Mouse (Mus musculus) induced T-regulatory cell, adult 2 months (primary cell): ENCODE data around the gene Ncoa1.
A peak's percentile ranks its signal among the peaks of the same experiment; 100 is the strongest.

ENCODE experiments used
- DNase-seq: peaks from one replicate; pipeline ENCODE4 v3.0.0-alpha.2; 2012; ENCODE audit warnings: low read depth

Gene Ncoa1

DNA sequence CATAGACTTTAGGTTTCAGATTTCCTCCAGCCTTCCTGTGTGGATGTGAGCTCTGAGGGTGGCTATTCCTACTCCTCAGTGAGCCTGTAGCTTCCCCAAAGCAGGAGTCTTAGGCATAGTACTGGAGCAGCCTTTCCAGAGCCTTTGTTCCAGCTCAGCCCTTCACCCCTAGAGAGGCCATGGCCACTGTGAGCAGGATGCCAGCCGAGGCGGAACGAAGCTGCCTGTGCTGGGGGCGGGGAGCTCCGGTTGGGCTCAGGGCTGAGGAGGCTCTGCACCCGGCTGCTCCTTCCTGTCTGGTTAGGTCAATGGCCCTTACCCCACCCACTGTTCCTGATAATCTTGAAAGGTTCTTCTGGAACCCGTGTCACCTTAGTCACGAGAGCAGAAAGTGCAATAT, 264.1 kb downstream of the Ncoa1 start:
- no peak for DNase-seq

DNA sequence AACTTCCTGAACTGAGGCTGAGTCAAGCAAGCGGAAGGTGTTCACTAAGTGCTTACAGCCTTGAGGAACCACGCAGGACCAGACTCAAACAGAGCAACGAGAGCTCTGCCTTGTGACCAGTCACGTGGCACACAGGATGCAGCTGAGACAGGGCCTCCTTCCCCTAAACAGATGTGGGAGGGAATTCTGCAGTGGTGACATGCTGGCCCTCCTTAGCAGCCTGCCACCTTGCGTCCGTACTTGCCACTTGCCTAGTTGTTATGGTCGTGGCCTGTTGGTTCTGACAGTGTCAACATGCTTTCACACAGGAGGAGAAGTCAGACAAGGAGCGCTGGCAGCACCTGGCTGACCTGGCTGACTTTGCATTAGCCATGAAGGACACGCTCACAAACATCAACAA, 265.8 kb downstream of the Ncoa1 start:
- no peak for DNase-seq

DNA sequence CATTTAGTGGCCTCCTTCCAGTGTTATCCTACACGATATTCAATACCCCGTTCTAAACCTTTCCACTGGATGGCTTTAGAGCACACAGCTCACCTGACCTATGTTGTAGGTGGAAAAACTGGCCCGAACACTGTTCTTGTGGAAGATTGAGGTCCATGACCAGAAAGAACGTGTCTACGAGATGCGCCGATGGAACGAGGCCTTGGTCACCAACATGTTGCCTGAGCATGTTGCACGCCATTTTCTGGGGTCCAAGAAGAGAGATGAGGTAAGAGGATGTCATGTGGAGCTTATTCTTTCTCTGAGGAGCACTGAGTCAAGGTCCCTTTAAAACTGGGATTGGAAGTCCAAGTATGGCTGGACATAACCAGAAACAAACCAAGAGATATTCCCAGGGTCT, 267.8 kb downstream of the Ncoa1 start:
- no peak for DNase-seq

DNA sequence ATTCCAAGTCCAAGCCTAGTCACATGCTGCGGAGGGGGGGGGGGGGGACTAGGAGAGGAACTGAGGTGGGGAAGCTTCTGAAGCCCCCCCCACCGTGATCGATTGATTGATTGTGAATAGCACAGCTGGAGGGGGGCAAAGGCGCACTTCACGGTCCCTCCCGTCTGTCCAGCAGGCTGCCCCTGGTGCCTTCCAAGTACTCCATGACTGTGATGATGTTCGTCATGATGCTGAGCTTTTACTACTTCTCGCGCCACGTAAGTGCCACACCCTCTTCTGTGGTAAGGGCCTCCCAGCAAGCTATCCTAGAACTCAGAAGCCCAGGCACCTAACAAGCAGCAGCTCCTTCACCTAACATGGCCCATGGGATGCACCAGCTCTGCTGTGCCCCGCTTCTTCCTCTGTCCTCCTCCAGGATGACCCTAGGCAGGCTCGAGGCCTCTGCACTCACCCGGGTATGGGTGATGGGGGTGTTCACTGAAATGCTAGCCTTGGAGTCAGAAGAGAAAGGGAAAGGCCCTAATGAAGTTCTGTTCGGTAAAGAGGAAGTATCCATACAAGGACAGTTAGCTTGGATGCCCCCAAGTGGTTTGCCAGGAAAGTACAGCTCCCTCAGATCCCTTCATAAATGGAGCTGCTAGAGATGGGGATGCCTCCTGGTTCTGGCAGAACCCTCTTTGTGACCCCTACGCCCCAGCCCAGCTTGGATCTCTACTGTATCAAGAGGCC, 268.4 kb downstream of the Ncoa1 start:
- peak; percentile 62 for DNase-seq

DNA sequence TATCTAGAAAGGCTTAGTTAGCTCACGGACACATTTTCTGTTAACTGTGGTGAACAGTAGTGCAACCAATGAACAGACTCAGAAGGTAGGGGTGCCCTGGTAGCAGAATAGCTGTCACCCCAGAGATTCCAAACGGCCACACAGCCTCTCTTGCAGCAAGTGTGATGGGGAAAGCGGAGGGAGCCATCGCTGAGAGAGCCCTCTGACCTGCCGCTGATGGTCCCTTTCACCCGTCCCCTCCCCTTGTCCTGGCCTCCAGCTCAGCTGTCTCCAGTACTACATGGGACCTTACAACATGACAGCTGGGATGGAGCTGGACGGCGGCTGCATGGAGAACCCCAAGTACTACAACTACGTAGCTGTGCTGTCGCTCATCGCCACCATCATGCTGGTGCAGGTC, 270.9 kb downstream of the Ncoa1 start:
- DNase-seq: no peak

DNA sequence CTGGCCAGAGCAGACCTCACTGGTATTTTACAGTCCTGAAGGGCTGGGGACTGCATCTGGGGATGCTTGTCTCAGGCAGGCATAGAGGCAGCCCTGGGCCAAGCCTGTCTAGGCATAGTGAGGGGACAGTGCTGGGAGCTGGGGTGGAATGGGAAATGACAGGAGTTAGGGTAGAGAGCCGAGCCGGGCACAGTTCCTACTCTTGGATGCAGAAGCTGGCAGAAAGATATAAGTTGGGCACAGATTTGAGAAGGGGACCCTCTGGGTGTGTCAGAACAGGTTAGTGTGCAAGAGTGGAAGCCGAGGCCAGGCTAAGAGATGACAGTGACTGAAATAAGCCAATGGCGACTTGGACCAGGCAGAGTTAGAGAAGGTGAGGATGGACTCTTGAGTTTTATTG, 274.8 kb downstream of the Ncoa1 start:
- no peak for DNase-seq

DNA sequence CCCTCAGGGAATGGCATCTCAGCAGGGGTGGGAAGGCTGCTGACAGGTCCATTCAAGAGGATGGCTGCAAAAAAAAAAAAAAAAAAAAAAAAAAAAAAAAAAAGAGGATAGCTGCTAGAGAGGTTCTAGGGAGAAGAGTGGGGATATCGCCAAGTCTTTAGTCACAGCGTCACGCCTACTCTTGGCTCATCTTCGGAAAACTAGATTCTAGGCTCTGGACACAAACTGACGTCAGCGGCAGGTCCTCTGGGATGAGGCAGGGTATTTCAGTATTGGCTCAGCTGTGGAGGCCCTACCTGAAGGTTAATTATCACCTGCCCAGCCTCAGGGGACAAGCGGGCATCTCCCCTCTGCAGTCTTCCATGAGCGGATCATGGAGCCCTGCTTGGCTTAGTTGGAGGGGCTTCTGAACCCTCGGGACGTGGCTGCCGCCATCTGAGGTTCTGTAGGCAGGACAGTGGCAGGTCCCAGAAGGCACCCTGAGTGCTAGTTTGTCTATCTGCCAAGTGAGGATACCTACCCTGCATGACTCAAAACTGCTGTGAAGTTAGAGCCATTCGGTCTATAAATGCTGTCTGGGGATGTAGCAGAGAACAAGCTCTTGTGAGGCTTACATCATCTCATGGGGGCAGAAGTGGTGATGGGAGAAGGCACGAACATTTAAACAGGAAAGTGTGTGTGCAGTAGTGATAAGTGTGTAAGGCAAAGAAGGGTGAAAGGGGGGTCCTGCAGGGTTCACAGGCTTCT, 275.4 kb downstream of the Ncoa1 start:
- no peak for DNase-seq

DNA sequence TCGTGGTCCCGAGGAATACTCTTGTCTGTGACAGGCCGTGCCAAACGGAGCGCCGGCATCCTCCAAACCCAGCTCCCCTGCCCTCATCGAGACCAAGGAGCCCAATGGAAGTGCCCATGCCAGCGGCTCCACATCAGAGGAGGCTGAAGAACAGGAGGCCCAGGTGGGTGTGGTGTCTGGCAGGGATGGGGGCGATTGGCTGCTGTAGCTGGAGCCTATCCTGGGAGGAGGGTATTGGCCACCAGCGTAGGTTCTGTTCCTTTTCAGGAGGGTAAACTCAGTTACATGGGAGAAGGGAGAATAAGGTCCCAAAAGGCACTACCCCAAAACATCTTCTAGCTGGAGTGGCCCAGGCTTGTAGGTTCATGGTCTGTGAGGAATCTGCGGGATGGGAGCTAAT, 277.7 kb downstream of the Ncoa1 start:
- no peak for DNase-seq

DNA sequence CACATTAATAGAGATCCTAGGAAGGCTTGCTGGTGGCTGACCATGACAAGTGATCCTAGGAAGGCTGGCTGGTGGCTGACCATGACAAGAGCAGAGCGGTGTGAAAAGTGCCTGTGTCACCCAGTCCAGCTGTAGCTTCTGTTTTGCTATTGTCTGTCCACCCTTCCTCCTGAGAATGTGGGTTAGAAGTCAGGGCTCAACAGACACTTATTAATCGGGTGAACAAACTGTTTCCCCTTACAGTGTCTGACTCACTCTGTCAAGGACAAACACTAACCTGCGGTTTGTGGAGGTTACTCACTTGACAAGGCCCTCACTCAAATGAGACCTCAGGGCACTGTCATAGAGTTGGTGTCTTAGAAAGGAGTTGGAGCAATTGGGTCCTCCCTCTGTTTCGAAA, 278.3 kb downstream of the Ncoa1 start:
- DNase-seq: no peak
